Mouse (Mus musculus): ENCODE measurements at regions not wholly inside any gene's neighbourhood (a gene's known extent, or its start where the extent isn't known, plus 50 kb on each side); places are given as distances from the start of the nearest gene placed in this dataset.

DNA sequence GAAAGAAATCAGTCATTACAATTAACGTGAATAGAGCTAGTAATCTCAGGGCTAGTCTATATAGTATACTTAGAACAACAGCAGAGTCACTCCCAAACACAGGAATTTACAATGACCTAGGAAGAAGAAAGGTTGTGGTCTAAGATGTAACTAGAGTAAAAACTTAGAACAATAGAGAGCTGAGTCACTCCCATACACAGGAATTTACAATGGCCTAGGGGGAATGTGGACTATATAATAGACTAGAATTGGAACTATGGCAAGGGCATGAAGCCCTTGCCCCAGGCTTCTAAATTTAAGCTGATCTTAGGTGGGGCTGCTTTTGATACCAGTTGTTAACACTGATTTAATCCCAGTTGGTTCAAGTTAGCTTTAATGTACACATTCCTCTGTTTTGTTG is 1956.9 kb upstream of the Cdh20 start:
- DNase-seq (ENCODE audit: low spot score in 2 of 2) = no peak
- intact Hi-C loops (cut with DNase I) = no loop called here

GRCm38 (mm10) chr1:102825056-102825455 is 1943.3 kb upstream of the Cdh20 start:
- DNase-seq (ENCODE audit: low spot score in 2 of 2) = no peak
- intact Hi-C loops (cut with DNase I) = no loop called here

DNA sequence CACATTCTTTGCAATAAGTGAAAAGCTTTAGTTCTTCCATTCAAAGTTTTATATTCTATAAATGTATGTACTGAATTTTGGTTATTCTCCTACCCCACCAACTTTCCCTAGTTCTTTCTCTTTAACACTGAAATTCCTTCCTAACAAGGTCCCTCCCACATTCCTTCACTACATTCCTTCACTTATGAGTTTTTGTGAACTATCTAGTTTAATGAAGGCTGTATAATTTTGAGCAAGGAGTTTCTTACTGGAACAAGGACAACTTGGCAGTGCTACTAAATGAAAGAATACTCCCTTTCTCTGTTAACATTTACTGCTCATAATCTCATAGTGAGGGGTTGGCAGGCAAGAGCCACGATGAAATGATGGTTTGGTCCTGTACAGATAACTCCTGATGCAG is 1905.9 kb upstream of the Cdh20 start:
- DNase-seq (ENCODE audit: low spot score in 2 of 2) = no peak
- intact Hi-C loops (cut with DNase I) = no loop called here

- intact Hi-C loops (cut with DNase I) = no loop called here
- no peak for DNase-seq (ENCODE audit: low spot score in 2 of 2)
Measured at GRCm38 (mm10) chr1:102879109-102879508, 1889.2 kb upstream of the Cdh20 start.

- intact Hi-C loops (cut with DNase I) = no loop called here
- peak in 1 of 2 experiments; percentile 5 for DNase-seq (ENCODE audit: low spot score in 2 of 2)
Measured at GRCm38 (mm10) chr1:102899174-102899573, 1869.2 kb upstream of the Cdh20 start.

- intact Hi-C loops (cut with DNase I) = no loop called here
- no peak for DNase-seq (ENCODE audit: low spot score in 2 of 2)
Measured at GRCm38 (mm10) chr1:102923150-102923549, 1845.2 kb upstream of the Cdh20 start.

Data from left cerebral cortex, postnatal 36 days (tissue).